Mouse (Mus musculus): Measurements from ENCODE around the gene Kat6b. TPM values are rescaled to one million over a fixed set of nuclear protein-coding genes. Genes with fewer than 3 reads are reported as not detected.

The Kat6b gene
- polyA plus RNA-seq, 1 experiment, result 124 TPM

DNA sequence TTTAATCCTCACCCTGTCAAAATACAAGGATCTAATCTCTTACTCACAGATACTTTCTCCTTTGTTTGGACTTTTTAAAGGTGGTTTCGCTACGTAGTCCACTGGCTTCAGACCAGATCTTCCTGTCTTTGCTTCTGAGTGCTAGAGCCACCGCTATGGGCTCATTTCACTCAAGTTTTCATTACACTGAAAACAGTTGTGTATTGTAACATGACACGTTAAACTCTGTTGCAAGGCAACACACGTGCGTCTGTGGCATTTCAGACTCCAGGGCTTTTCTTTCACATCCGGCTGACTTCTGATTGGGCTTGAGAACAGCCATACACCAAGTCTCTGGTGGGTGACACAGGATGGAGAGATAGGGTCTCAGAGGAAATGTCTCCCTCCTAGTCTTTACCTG lies 66.1 kb downstream of the Kat6b start:
- 28% methylated on average over 7 of the region's 7 CpGs for WGBS

DNA sequence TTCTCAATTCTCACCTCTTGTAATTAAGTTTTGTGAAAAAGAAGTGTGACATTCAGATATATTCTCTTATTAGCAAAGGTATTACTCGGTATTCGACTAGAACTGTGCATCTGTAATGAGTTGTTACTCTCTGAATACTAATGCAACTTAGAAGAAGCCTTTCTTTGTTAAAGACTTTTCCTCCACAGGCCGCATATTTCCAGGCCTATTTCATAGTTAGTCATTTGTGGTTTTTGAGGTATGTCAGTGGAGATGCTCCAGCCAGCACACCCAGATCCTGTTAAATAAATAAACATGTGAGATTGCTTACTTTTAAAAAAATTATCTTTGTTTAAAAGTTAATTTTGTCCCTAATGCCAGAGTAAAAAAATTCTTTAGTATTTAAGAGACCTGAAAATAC lies 66.7 kb downstream of the Kat6b start:
- Histone ChIP-seq H3K4me3 (ENCODE audit: insufficient read depth, low read depth, low read length) (no peak overlapping the region), H3K4me1 (ENCODE audit: control insufficient read depth, insufficient read depth, low read length) (peaks cover 15% of the 10 kb centered on the region), H3K27ac (ENCODE audit: insufficient read depth, low read depth, low read length) (no peak overlapping the region)
- TF ChIP-seq POLR2A (IDR thresholded peaks at IDR 0.05; ENCODE audit: insufficient read depth, low read depth, low read length) (no peak), CTCF (IDR thresholded peaks at IDR 0.05; ENCODE audit: insufficient read depth, low read depth, low read length) (no peak)
- WGBS, result 28% methylated on average over 3 of the region's 3 CpGs

More for the DNA sequence above, 66.1 kb downstream of the Kat6b start:
- H3K27ac ChIP-seq (ENCODE audit: insufficient read depth, low read depth, low read length), result no peak overlapping the region; the same call in 1 of the 2 replicates
- TF ChIP-seq CTCF (IDR thresholded peaks at IDR 0.05; ENCODE audit: insufficient read depth, low read depth, low read length), result no peak
- no peak for TF ChIP-seq POLR2A (IDR thresholded peaks at IDR 0.05; ENCODE audit: insufficient read depth, low read depth, low read length)
- H3K4me3 ChIP-seq (ENCODE audit: insufficient read depth, low read depth, low read length), result no peak overlapping the region
- H3K4me1 ChIP-seq (ENCODE audit: control insufficient read depth, insufficient read depth, low read length), result peaks cover 13% of the 10 kb centered on the region

DNA sequence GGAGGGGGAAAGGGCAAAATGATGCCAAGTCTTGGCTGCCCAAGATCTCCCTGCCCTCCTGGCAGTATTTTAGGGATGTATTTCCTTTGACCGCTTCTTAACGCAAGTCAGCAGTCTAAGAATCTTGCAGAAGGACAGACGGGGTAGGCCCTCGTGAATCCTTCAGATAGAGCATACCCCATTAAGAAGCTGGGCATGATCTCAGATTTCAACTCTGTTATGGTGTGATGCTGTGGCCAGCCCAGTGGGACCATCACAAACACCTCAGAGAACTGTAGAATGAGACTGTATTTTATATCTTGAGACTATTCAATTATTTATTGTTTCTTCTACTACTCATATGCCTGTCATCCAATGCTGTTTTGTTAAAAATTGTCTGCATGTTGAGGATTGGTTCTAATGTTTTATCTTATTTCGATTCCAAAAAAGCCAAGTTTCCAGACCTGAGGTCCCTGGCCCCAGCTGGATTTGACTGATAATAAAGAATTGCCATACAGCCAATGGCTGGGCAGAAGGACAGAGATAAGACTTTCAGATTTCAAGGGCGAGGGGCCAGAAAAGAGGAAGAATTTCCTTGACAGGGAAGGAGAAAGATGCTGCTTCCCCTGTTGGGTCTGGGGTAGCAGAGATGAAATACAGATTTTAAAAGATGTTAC lies 67.8 kb downstream of the Kat6b start:
- Histone ChIP-seq H3K27ac (ENCODE audit: insufficient read depth, low read depth, low read length) (no peak overlapping the region), H3K4me1 (ENCODE audit: control insufficient read depth, insufficient read depth, low read length) (peaks cover 18% of the 10 kb centered on the region), H3K4me3 (ENCODE audit: insufficient read depth, low read depth, low read length) (no peak overlapping the region)
- 71% methylated on average over 6 of the region's 6 CpGs for WGBS
- TF ChIP-seq CTCF (IDR thresholded peaks at IDR 0.05; ENCODE audit: insufficient read depth, low read depth, low read length) (no peak), POLR2A (IDR thresholded peaks at IDR 0.05; ENCODE audit: insufficient read depth, low read depth, low read length) (no peak)

DNA sequence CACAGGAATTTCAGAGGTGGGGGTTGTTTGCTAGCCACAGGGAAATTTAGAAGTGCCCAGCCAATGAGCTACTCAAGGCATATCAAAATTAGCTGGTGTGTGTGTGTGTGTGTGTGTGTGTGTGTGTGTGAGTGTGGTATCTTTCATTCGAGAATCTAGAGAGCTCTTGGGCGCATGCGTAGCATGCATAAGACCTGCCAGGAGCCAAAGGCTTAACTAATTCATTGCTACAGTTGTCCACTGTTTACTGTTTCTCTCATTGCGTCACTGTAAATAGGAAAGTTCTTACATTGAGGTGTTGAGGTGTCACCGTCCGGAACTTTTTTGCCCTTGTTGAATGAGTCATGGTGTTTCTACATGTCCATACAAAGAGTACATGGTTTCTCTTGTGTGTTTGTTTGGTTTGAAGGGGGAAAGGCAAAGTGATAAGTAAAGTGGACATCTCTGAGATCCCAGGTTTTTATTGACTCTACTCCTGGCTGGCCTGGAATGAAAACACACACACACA lies 68.4 kb downstream of the Kat6b start:
- 81% methylated on average over 6 of the region's 6 CpGs for WGBS

DNA sequence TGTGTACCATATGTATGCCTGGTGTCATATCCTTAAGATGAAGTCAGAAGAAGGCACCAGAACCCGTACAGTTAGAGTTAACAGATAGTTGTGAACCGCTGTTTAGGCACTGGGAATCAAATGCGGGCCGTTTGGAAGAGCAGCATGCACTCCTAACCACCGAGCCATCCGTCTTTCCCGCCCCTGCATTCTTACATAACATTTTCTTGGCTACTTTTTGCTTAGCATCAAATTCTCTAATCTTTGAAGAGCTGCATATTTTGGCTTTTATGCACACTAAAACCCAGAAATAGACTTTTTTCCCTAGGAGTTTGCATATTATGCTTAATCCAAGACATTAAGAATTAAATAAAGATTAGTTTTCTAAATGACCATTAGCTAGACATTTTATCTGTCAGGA lies 69.3 kb downstream of the Kat6b start:
- no peak overlapping the region for H3K4me3 ChIP-seq (ENCODE audit: insufficient read depth, low read depth, low read length)
- WGBS, result 68% methylated on average over 7 of the region's 7 CpGs
- TF ChIP-seq CTCF (IDR thresholded peaks at IDR 0.05; ENCODE audit: insufficient read depth, low read depth, low read length) (no peak), POLR2A (IDR thresholded peaks at IDR 0.05; ENCODE audit: insufficient read depth, low read depth, low read length) (no peak)
- H3K4me1 ChIP-seq (ENCODE audit: control insufficient read depth, insufficient read depth, low read length), result peaks cover 18% of the 10 kb centered on the region
- no peak overlapping the region for H3K27ac ChIP-seq (ENCODE audit: insufficient read depth, low read depth, low read length)

More for the DNA sequence above, 68.4 kb downstream of the Kat6b start:
- Histone ChIP-seq H3K4me3 (ENCODE audit: insufficient read depth, low read depth, low read length) (no peak overlapping the region), H3K27ac (ENCODE audit: insufficient read depth, low read depth, low read length) (no peak overlapping the region), H3K4me1 (ENCODE audit: control insufficient read depth, insufficient read depth, low read length) (peaks cover 21% of the 10 kb centered on the region)
- TF ChIP-seq CTCF (IDR thresholded peaks at IDR 0.05; ENCODE audit: insufficient read depth, low read depth, low read length) (no peak), POLR2A (IDR thresholded peaks at IDR 0.05; ENCODE audit: insufficient read depth, low read depth, low read length) (no peak)

DNA sequence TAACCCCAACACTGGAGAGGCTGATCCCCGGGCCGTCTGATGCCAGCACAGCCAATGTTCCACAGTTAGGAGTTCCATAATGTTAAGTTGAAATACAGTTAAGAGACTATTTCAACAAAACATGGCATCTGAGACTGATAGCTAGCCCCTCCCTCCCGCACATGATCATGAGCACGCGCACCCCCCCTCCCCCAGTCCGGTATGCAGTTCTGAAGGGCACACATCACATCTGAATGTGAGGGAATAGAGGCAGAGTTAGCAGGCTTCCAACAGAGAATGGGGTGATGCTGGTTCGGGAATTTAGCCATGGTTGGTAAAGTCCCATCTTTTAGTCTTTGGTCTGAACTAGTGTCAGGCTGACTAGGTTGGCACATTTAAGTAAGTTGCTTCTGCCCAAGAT lies 70.4 kb downstream of the Kat6b start:
- Histone ChIP-seq H3K4me1 (ENCODE audit: control insufficient read depth, insufficient read depth, low read length) (peaks cover 20% of the 10 kb centered on the region), H3K27ac (ENCODE audit: insufficient read depth, low read depth, low read length) (no peak overlapping the region), H3K4me3 (ENCODE audit: insufficient read depth, low read depth, low read length) (no peak overlapping the region)
- no peak for TF ChIP-seq POLR2A (IDR thresholded peaks at IDR 0.05; ENCODE audit: insufficient read depth, low read depth, low read length)
- TF ChIP-seq CTCF (IDR thresholded peaks at IDR 0.05; ENCODE audit: insufficient read depth, low read depth, low read length), result no peak
- 80% methylated on average over 7 of the region's 7 CpGs for WGBS

DNA sequence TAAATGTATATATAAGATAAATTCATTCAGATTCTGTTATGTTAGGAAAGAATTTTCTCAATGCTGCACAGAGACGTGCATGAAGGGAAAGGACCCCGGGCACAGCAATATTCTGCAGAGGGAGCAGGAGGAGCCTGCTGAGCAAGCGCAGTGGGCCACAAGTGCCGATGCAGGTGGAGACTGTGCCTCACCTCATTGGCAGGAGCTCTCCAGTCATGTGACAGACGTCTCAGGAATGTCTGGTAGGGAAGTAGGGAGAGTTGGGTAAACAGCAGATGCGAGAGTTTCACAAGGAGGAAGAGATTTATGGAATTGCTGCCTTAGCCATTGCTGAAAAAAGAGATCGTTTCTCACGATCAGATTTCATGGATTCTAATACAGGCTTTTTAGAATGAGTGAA lies 71.7 kb downstream of the Kat6b start:
- no peak overlapping the region for H3K27ac ChIP-seq (ENCODE audit: insufficient read depth, low read depth, low read length)
- peaks cover 18% of the 10 kb centered on the region for H3K4me1 ChIP-seq (ENCODE audit: control insufficient read depth, insufficient read depth, low read length)
- no peak for TF ChIP-seq POLR2A (IDR thresholded peaks at IDR 0.05; ENCODE audit: insufficient read depth, low read depth, low read length)
- TF ChIP-seq CTCF (IDR thresholded peaks at IDR 0.05; ENCODE audit: insufficient read depth, low read depth, low read length), result no peak
- 62% methylated on average over 8 of the region's 8 CpGs for WGBS
- H3K4me3 ChIP-seq (ENCODE audit: insufficient read depth, low read depth, low read length), result no peak overlapping the region

DNA sequence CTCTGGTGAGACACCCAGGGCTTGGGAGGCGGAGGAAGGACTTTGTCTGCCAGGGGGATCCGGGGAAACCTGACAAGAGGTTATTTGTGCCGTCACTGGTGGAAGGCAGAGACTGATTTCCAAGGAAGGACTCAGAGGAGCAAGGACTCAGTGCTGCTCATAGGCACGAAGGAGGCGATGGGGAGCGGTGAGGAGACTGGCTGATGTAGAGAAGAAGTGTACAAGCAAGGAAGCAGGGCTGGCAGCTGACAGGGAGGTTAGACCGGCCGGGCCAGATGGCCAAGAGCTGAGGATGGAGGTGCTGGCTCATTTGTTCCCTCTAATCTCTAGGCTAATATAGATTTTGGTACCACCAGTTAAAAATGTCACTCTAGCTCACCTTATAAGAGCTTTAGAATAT lies 72.8 kb downstream of the Kat6b start:
- Histone ChIP-seq H3K4me1 (ENCODE audit: control insufficient read depth, insufficient read depth, low read length) (peaks cover 23% of the 10 kb centered on the region), H3K27ac (ENCODE audit: insufficient read depth, low read depth, low read length) (no peak overlapping the region), H3K4me3 (ENCODE audit: insufficient read depth, low read depth, low read length) (no peak overlapping the region)
- 50% methylated on average over 8 of the region's 8 CpGs for whole genome bisulfite sequencing
- TF ChIP-seq POLR2A (IDR thresholded peaks at IDR 0.05; ENCODE audit: insufficient read depth, low read depth, low read length), result no peak

DNA sequence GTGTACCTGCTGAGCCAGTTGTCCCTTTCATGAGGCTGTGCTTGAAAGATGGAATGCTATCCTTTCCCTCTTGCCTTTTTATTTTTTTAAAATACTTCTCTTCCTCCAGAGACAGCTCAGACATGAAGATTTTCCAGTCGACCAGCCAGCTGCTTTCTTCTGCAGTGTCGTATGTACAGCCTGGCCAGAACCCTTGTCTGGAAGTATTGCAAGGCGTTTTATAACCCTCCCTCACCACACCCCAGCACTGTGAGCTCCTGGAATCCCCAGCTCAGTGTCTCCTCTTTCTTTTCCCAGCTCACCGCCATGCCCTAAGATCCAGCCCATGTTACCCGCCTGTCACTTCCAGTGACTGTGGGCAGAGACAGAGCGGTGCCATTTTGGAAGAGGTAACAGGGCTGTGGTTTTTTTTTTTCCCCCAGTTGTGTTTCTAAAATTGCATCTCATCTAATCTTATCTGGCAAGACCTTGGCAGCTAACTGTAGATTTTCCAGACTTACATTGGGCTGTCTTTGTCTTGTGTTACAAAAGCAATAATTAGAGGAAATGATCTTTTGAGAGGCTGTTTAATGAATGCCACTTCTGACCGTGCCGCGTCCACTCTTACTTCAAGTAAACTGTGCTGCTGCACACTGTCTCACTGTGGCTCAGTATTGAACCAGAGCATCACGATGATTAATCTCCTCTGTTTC lies 77.4 kb downstream of the Kat6b start:
- 16% methylated on average over 10 of the region's 10 CpGs for WGBS
- no peak overlapping the region for H3K4me3 ChIP-seq (ENCODE audit: insufficient read depth, low read depth, low read length)
- H3K27ac ChIP-seq (ENCODE audit: insufficient read depth, low read depth, low read length), result no peak overlapping the region; the same call in 1 of the 2 replicates
- TF ChIP-seq CTCF (IDR thresholded peaks at IDR 0.05; ENCODE audit: insufficient read depth, low read depth, low read length) (no peak), POLR2A (IDR thresholded peaks at IDR 0.05; ENCODE audit: insufficient read depth, low read depth, low read length) (no peak)
- H3K4me1 ChIP-seq (ENCODE audit: control insufficient read depth, insufficient read depth, low read length), result peaks cover 32% of the 10 kb centered on the region
